Mouse (Mus musculus) liver, embryonic 14.5 days (tissue): ENCODE results near the gene Gm27021.

Experiments used
- CTCF ChIP-seq: IDR thresholded peaks from 2 replicates; pipeline ENCODE4 v1.5.1; 2016; ENCODE audit warnings: antibody characterized with exemption, low read depth, control low read depth
- EP300 ChIP-seq: IDR thresholded peaks from 2 replicates; pipeline ENCODE4 v1.6.1; 2016; ENCODE audit warnings: antibody characterized with exemption, low read depth

GRCm38 (mm10) chr8:120594571-120594970, 73.3 kb downstream of the Gm27021 start:
- TF ChIP-seq CTCF (peak; percentile 82), EP300 (no peak)
